Comparison of ENCODE assay signal across 16 mouse cellular contexts in genomic region chr4:122837994-122838393, GRCm38 (mm10). TPM values are rescaled to one million over a fixed set of nuclear protein-coding genes. Genes with fewer than 3 reads are reported as not detected.
DNase-seq lines count a peak whose midpoint lies in the region; ATAC-seq and TF ChIP-seq lines count a peak whose summit lies in the region.
"Had no signal": no experiment of that assay in that cellular context is flagged by ENCODE, and none has a peak within 500 bp of the region (broad histone marks: within the 10 kb centered on the region; RNA-seq: fewer than 3 reads in every experiment).

No protein-coding gene starts in this region.

- H3K9ac ChIP-seq in forebrain, postnatal 0 days = no peak overlapping the region
- H3K9ac ChIP-seq in forebrain, embryonic 16.5 days (replicated peaks; ENCODE audit: low read depth, low read length) = no peak overlapping the region
- H3K9ac ChIP-seq: embryonic facial prominence, embryonic 12.5 days; intestine, embryonic 15.5 days; liver, embryonic 15.5 days had no signal

- no peaks in the 10 kb centered on the region for H3K27me3 ChIP-seq in forebrain, postnatal 0 days (ENCODE audit: insufficient read depth, low read length)
- H3K27me3 ChIP-seq in forebrain, embryonic 16.5 days (replicated peaks; ENCODE audit: control insufficient read depth, insufficient read depth, low read length) = no peaks in the 10 kb centered on the region
- no peaks in the 10 kb centered on the region for H3K27me3 ChIP-seq in myocyte (ENCODE audit: control insufficient read depth, insufficient read depth, insufficient read length)
- H3K27me3 ChIP-seq: embryonic facial prominence, embryonic 12.5 days; intestine, embryonic 15.5 days; liver, embryonic 15.5 days had no signal

- no peak for DNase-seq in forebrain, postnatal 0 days
- no peak for DNase-seq in layer of hippocampus, adult 2 months (ENCODE audit: low spot score in 2 of 2)
- DNase-seq in layer of hippocampus, postnatal 10 days (ENCODE audit: low spot score in 2 of 2) = no peak
- peak; percentile 46 for DNase-seq in Muller cell, postnatal 12 days (ENCODE audit: inconsistent ontology term)
- no peak for DNase-seq in left cerebral cortex, adult 9 months (ENCODE audit: low spot score in 2 of 2)
- DNase-seq: cerebellum, adult 9-11 months; gastrocnemius, postnatal 25 days; heart, postnatal 14 days had no signal

- 87% methylated on average over 2 of the region's 2 CpGs for WGBS in forebrain, postnatal 0 days
- WGBS in forebrain, embryonic 16.5 days = 81% methylated on average over 2 of the region's 2 CpGs

- H3K27ac ChIP-seq in forebrain, postnatal 0 days (ENCODE audit: low read depth, low read length) = no peak overlapping the region
- H3K27ac ChIP-seq in forebrain, embryonic 16.5 days (ENCODE audit: low read length) = no peak overlapping the region
- no peak overlapping the region for H3K27ac ChIP-seq in layer of hippocampus, adult 2 months
- H3K27ac ChIP-seq: embryonic facial prominence, embryonic 12.5 days; intestine, embryonic 15.5 days; liver, embryonic 15.5 days; midbrain, embryonic 10.5 days had no signal

- H3K9me3 ChIP-seq in forebrain, postnatal 0 days (ENCODE audit: low read length) = no peaks in the 10 kb centered on the region
- H3K9me3 ChIP-seq in forebrain, embryonic 16.5 days (ENCODE audit: control insufficient read depth, low read length) = no peaks in the 10 kb centered on the region
- H3K9me3 ChIP-seq: embryonic facial prominence, embryonic 12.5 days; intestine, embryonic 15.5 days; liver, embryonic 15.5 days had no signal

- H3K4me2 ChIP-seq in forebrain, postnatal 0 days (ENCODE audit: low read depth) = no peak overlapping the region
- H3K4me2 ChIP-seq in forebrain, embryonic 16.5 days (ENCODE audit: low read length) = no peak overlapping the region
- H3K4me2 ChIP-seq in myocyte (ENCODE audit: low read depth) = peak overlapping the region; percentile 76
- H3K4me2 ChIP-seq: embryonic facial prominence, embryonic 12.5 days; liver, embryonic 15.5 days had no signal

- H3K4me1 ChIP-seq in forebrain, postnatal 0 days (ENCODE audit: insufficient read depth) = peaks cover 4% of the 10 kb centered on the region; the same call in 1 of the 2 replicates
- peaks cover 14% of the 10 kb centered on the region for H3K4me1 ChIP-seq in forebrain, embryonic 16.5 days (replicated peaks; ENCODE audit: control insufficient read depth, insufficient read depth, low read length)

- TF ChIP-seq CTCF in forebrain, postnatal 0 days (IDR thresholded peaks at IDR 0.05; ENCODE audit: low read depth) = 0 out of 2 replicates have a peak, but pooled peaks have one; percentile 7
- TF ChIP-seq CTCF in layer of hippocampus, adult 2 months (conservative IDR thresholded peaks at IDR 0.05) = peak; percentile 52

- peaks cover 10% of the 10 kb centered on the region; the same call in 1 of the 2 replicates for H3K36me3 ChIP-seq in forebrain, postnatal 0 days (ENCODE audit: insufficient read depth)
- 0 out of 2 replicates have a peak, but pooled peaks cover 2% of the 10 kb centered on the region for H3K36me3 ChIP-seq in forebrain, embryonic 16.5 days (ENCODE audit: control insufficient read depth, insufficient read depth)
- H3K36me3 ChIP-seq in myocyte (ENCODE audit: control insufficient read depth, insufficient read depth) = no peaks in the 10 kb centered on the region
- H3K36me3 ChIP-seq: intestine, embryonic 15.5 days had no signal

- no peak for TF ChIP-seq POLR2A in myocyte (IDR thresholded peaks at IDR 0.05; ENCODE audit: insufficient read length, low read depth)

- peaks cover 5% of the 10 kb centered on the region for H3K79me2 ChIP-seq in myocyte (ENCODE audit: control insufficient read depth, insufficient read depth)

- H3K4me3 ChIP-seq in forebrain, postnatal 0 days (ENCODE audit: low read depth, low read length) = no peak overlapping the region
- no peak overlapping the region for H3K4me3 ChIP-seq in forebrain, embryonic 16.5 days (replicated peaks; ENCODE audit: low read length)
- H3K4me3 ChIP-seq in layer of hippocampus, adult 2 months = no peak overlapping the region
- no peak overlapping the region for H3K4me3 ChIP-seq in myocyte
- H3K4me3 ChIP-seq: embryonic facial prominence, embryonic 12.5 days; intestine, embryonic 15.5 days; liver, embryonic 15.5 days had no signal

- H3ac ChIP-seq in myocyte (ENCODE audit: control insufficient read depth, insufficient read length) = no peak overlapping the region

- ATAC-seq in forebrain, postnatal 0 days = no peak
- ATAC-seq in forebrain, embryonic 16.5 days = no peak
- no peak for ATAC-seq in erythroid progenitor cell, adult 5-6 weeks (replicated peaks; ENCODE audit: low FRiP score, poor library complexity, severe bottlenecking)
- ATAC-seq: intestine, embryonic 15.5 days; lung, postnatal 0 days had no signal

TF ChIP-seq in myocyte, 11 proteins besides CTCF, POLR2A, EP300 and RAD21:
- TF ChIP-seq MYOG (IDR thresholded peaks at IDR 0.05; ENCODE audit: control insufficient read depth in 1 of 3, insufficient read depth in 1 of 3, insufficient read length in 2 of 3, low read depth in 2 of 3) (no peak), POLR2AphosphoS2 (IDR thresholded peaks at IDR 0.05; ENCODE audit: insufficient read length, low read depth) (no peak), CEBPB (IDR thresholded peaks at IDR 0.05; ENCODE audit: insufficient read depth, poor library complexity, severe bottlenecking) (no peak), MAX (IDR thresholded peaks at IDR 0.05; ENCODE audit: low read depth) (no peak), E2F4 (IDR thresholded peaks at IDR 0.05; ENCODE audit: insufficient read depth) (no peak)
TF ChIP-seq in myocyte: peak in this region for 0.

RNA-seq across cellular contexts. Expression of gene Ppt1, which starts 2.0 kb away (rescaled TPM):
- total RNA-seq in forebrain, postnatal 0 days (2014; rRNA removed) = 43.7 and 53.8 TPM in 2 replicates
- 51.1 and 68.7 TPM in 2 replicates for polyA plus RNA-seq in forebrain, postnatal 0 days (2015; fragmentation: Nextera tagmentation; extraction: Ambion mirVana)
- polyA plus RNA-seq in forebrain, embryonic 16.5 days (2015; fragmentation: Nextera tagmentation; extraction: Ambion mirVana) = 72.3 and 85.2 TPM in 2 replicates
- total RNA-seq in layer of hippocampus, adult 2 months (2021) = 10 to 100 TPM; 84.6 to 88.1 TPM
- total RNA-seq in layer of hippocampus, postnatal 10 days (2021) = 10 to 100 TPM; 65.8 to 73.0 TPM
- 49.9 TPM for polyA plus RNA-seq in myocyte (2012; fragmentation: generic; extraction: Trizol)
- 15.1 and 39.3 TPM in 2 replicates for total RNA-seq in erythroid progenitor cell, adult 5-6 weeks (2015; ENCODE audit: low replicate concordance)
- total RNA-seq in erythroid progenitor cell, adult 5-6 weeks (2017; ENCODE audit: low replicate concordance) = 6.9 and 12.6 TPM in 2 replicates

RNA-seq across cellular contexts. Expression of gene Cap1, which starts 47.9 kb away (rescaled TPM):
- 155 and 161 TPM in 2 replicates for total RNA-seq in forebrain, postnatal 0 days (2014; rRNA removed)
- 68.5 and 75.2 TPM in 2 replicates for polyA plus RNA-seq in forebrain, postnatal 0 days (2015; fragmentation: Nextera tagmentation; extraction: Ambion mirVana)
- 77.5 and 80.8 TPM in 2 replicates for polyA plus RNA-seq in forebrain, embryonic 16.5 days (2015; fragmentation: Nextera tagmentation; extraction: Ambion mirVana)
- total RNA-seq in layer of hippocampus, adult 2 months (2021) = 100 to 1,000 TPM; 296 to 316 TPM
- 100 to 1,000 TPM; 192 to 203 TPM for total RNA-seq in layer of hippocampus, postnatal 10 days (2021)
- 167 TPM for polyA plus RNA-seq in myocyte (2012; fragmentation: generic; extraction: Trizol)
- total RNA-seq in erythroid progenitor cell, adult 5-6 weeks (2015; ENCODE audit: low replicate concordance) = 80.5 and 81.8 TPM in 2 replicates
- total RNA-seq in erythroid progenitor cell, adult 5-6 weeks (2017; ENCODE audit: low replicate concordance) = 71.2 and 81.2 TPM in 2 replicates
